Comparison of ENCODE assay signal across 9 mouse cellular contexts in the genomic region with DNA sequence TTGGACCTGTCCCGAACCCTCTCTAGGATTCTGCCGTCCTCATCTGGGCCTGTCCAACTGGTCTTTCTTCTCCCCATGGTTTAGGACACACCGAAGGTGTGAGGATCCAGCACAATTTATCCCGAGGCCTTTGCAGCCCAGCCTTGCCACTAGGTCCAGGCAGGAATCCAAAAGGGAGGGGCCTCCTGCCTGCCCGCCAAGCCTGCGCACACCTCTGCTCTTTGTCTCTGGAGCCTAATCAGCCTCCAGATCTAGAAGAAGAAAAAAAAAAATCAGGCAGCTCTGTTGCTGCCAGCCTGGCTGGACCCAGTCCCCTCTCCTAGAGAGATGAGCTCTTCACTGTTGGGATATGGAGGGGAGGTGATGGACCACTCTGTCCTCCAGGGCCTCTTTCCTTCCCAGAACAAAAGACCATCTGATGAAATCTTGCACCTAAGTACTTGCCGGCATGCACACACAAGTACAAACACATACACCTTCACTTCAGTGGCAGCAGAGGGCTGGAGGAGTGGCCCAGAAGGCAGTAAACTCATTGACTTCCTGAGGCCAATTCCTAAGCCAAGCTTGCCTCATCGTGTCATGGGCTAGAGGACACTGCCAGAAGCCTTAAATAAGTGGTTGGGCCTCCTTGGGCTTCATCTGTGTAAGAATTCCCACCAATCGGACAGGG. TPM values are rescaled to one million over a fixed set of nuclear protein-coding genes. Genes with fewer than 3 reads are reported as not detected.
DNase-seq lines count a peak whose midpoint lies in the region; ATAC-seq and TF ChIP-seq lines count a peak whose summit lies in the region.
"Had no signal": no experiment of that assay in that cellular context is flagged by ENCODE, and none has a peak within 500 bp of the region (broad histone marks: within the 10 kb centered on the region; RNA-seq: fewer than 3 reads in every experiment).

No protein-coding gene starts in this region.

- peaks cover 53% of the 10 kb centered on the region for H3K4me1 ChIP-seq in hindbrain, embryonic 12.5 days
- peaks cover 44% of the 10 kb centered on the region for H3K4me1 ChIP-seq in hindbrain, embryonic 14.5 days (replicated peaks; ENCODE audit: control insufficient read depth, insufficient read depth, low read length)
- peaks cover 16% of the 10 kb centered on the region for H3K4me1 ChIP-seq in hindbrain, embryonic 11.5 days (replicated peaks; ENCODE audit: control insufficient read depth, insufficient read depth, low read length)

- H3K4me3 ChIP-seq in hindbrain, embryonic 12.5 days = no peak overlapping the region
- no peak overlapping the region for H3K4me3 ChIP-seq in hindbrain, embryonic 14.5 days (replicated peaks; ENCODE audit: low read length)
- H3K4me3 ChIP-seq in hindbrain, embryonic 11.5 days (ENCODE audit: low read depth, low read length) = no peak overlapping the region

- TF ChIP-seq POLR2A in brain, embryonic 14.5 days (IDR thresholded peaks at IDR 0.05; ENCODE audit: borderline replicate concordance, extremely low read depth, insufficient read depth, insufficient read length, poor library complexity, severe bottlenecking) = no peak

- no peak for ATAC-seq in hindbrain, embryonic 12.5 days (ENCODE audit: low FRiP score)
- no peak for ATAC-seq in hindbrain, embryonic 14.5 days (ENCODE audit: low FRiP score)
- ATAC-seq in hindbrain, embryonic 11.5 days (ENCODE audit: low FRiP score) = no peak

- intact Hi-C loops in left cerebral cortex, postnatal 10 days (cut with DNase I) = no loop called here

- peaks cover 8% of the 10 kb centered on the region for H3K36me3 ChIP-seq in hindbrain, embryonic 12.5 days
- H3K36me3 ChIP-seq in hindbrain, embryonic 14.5 days (replicated peaks; ENCODE audit: control insufficient read depth, insufficient read depth) = 0 out of 2 replicates have a peak, but pooled peaks cover 3% of the 10 kb centered on the region
- H3K36me3 ChIP-seq in hindbrain, embryonic 11.5 days (ENCODE audit: control insufficient read depth, insufficient read depth, low read length) = no peaks in the 10 kb centered on the region

- no peak for TF ChIP-seq CTCF in brain, embryonic 14.5 days (IDR thresholded peaks at IDR 0.05; ENCODE audit: borderline replicate concordance, extremely low read depth, insufficient read depth, insufficient read length)

- H3K27ac ChIP-seq in hindbrain, embryonic 12.5 days = 0 out of 2 replicates have a peak overlapping the region, but pooled peaks have one; percentile 23
- no peak overlapping the region for H3K27ac ChIP-seq in hindbrain, embryonic 14.5 days
- H3K27ac ChIP-seq in hindbrain, embryonic 11.5 days (ENCODE audit: low read depth, low read length) = no peak overlapping the region

- no peaks in the 10 kb centered on the region for H3K9me3 ChIP-seq in hindbrain, embryonic 12.5 days (replicated peaks)
- H3K9me3 ChIP-seq in hindbrain, embryonic 14.5 days (ENCODE audit: control insufficient read depth, low read length) = no peaks in the 10 kb centered on the region
- no peaks in the 10 kb centered on the region for H3K9me3 ChIP-seq in hindbrain, embryonic 11.5 days (ENCODE audit: control insufficient read depth, low read length)

- no peak overlapping the region for H3K4me2 ChIP-seq in hindbrain, embryonic 12.5 days (replicated peaks)
- no peak overlapping the region for H3K4me2 ChIP-seq in hindbrain, embryonic 14.5 days (replicated peaks)
- H3K4me2 ChIP-seq in hindbrain, embryonic 11.5 days (replicated peaks; ENCODE audit: low read depth, low read length) = no peak overlapping the region

- H3K9ac ChIP-seq in hindbrain, embryonic 12.5 days = no peak overlapping the region
- H3K9ac ChIP-seq in hindbrain, embryonic 14.5 days = no peak overlapping the region
- H3K9ac ChIP-seq in hindbrain, embryonic 11.5 days (ENCODE audit: low read depth, low read length) = no peak overlapping the region

- WGBS in hindbrain, embryonic 12.5 days = 43% methylated on average over 9 of the region's 9 CpGs
- 46% methylated on average over 9 of the region's 9 CpGs for WGBS in hindbrain, embryonic 14.5 days
- WGBS in hindbrain, embryonic 11.5 days = 47% methylated on average over 9 of the region's 9 CpGs

- H3K27me3 ChIP-seq in hindbrain, embryonic 12.5 days = peaks cover 32% of the 10 kb centered on the region
- H3K27me3 ChIP-seq in hindbrain, embryonic 14.5 days (ENCODE audit: control insufficient read depth, insufficient read depth, low read length) = peaks cover 25% of the 10 kb centered on the region
- peaks cover 11% of the 10 kb centered on the region for H3K27me3 ChIP-seq in hindbrain, embryonic 11.5 days (ENCODE audit: control insufficient read depth, insufficient read depth, low read length)

- DNase-seq in hindbrain, embryonic 14.5 days (ENCODE audit: low spot score) = no peak
- DNase-seq in brain, embryonic 14.5 days (ENCODE audit: low read depth) = peak; percentile 74
- DNase-seq in gonadal fat pad, adult 2 months (ENCODE audit: low read depth) = peak; percentile 98
- DNase-seq in lung, postnatal 14 days = peak; percentile 72
- no peak for DNase-seq in left cerebral cortex, postnatal 10 days (ENCODE audit: extremely low spot score in 1 of 2, low spot score in 2 of 2)
- no peak for DNase-seq in hindbrain, embryonic 11.5 days (ENCODE audit: low spot score)
- DNase-seq in right cerebral cortex, adult 18-20 months = no peak

RNA-seq across cellular contexts. Expression of a gene that starts 1.6 kb away (rescaled TPM):
- 23.1 and 25.0 TPM in 2 replicates for polyA plus RNA-seq in hindbrain, embryonic 12.5 days (2016; fragmentation: Nextera tagmentation; extraction: Ambion mirVana)
- 32.7 TPM in 2 replicates for polyA plus RNA-seq in hindbrain, embryonic 14.5 days (2014; fragmentation: Nextera tagmentation; extraction: Ambion mirVana)
- 37.1 and 47.1 TPM in 2 replicates for polyA plus RNA-seq in brain, embryonic 14.5 days (2012; rRNA removed)
- polyA plus RNA-seq in gonadal fat pad, adult 2 months (2012; rRNA removed) = 96.0 and 180 TPM in 2 replicates
- total RNA-seq in left cerebral cortex, postnatal 10 days (2021) = 10 to 100 TPM; 40.3 to 40.4 TPM
- 18.4 and 20.8 TPM in 2 replicates for polyA plus RNA-seq in hindbrain, embryonic 11.5 days (2014; fragmentation: Nextera tagmentation; extraction: Ambion mirVana)

RNA-seq across cellular contexts. Expression of a gene that starts 1.8 kb away (rescaled TPM):
- 5.4 and 7.0 TPM in 2 replicates for polyA plus RNA-seq in hindbrain, embryonic 12.5 days (2016; fragmentation: Nextera tagmentation; extraction: Ambion mirVana)
- 2.0 and 2.4 TPM in 2 replicates for polyA plus RNA-seq in hindbrain, embryonic 14.5 days (2014; fragmentation: Nextera tagmentation; extraction: Ambion mirVana)
- 3.7 and 3.8 TPM in 2 replicates for polyA plus RNA-seq in brain, embryonic 14.5 days (2012; rRNA removed)
- polyA plus RNA-seq in gonadal fat pad, adult 2 months (2012; rRNA removed) = 22.6 and 27.0 TPM in 2 replicates
- under 1 TPM in 1 of 2 experiments, not detected in 1; 0.49 TPM for total RNA-seq in left cerebral cortex, postnatal 10 days (2021)
- 4.0 and 4.7 TPM in 2 replicates for polyA plus RNA-seq in hindbrain, embryonic 11.5 days (2014; fragmentation: Nextera tagmentation; extraction: Ambion mirVana)
- total RNA-seq: heart, postnatal 36 days had no signal

RNA-seq across cellular contexts. Expression of a gene that starts 9.4 kb away (rescaled TPM):
- polyA plus RNA-seq in hindbrain, embryonic 12.5 days (2016; fragmentation: Nextera tagmentation; extraction: Ambion mirVana) = 7.6 and 8.1 TPM in 2 replicates
- polyA plus RNA-seq in hindbrain, embryonic 14.5 days (2014; fragmentation: Nextera tagmentation; extraction: Ambion mirVana) = 2.9 and 4.2 TPM in 2 replicates
- polyA plus RNA-seq in brain, embryonic 14.5 days (2012; rRNA removed) = 3.0 and 3.8 TPM in 2 replicates
- 6.0 and 7.5 TPM in 2 replicates for polyA plus RNA-seq in gonadal fat pad, adult 2 months (2012; rRNA removed)
- 1 to 10 TPM; 3.7 TPM for total RNA-seq in left cerebral cortex, postnatal 10 days (2021)
- 2.4 and 3.3 TPM in 2 replicates for polyA plus RNA-seq in hindbrain, embryonic 11.5 days (2014; fragmentation: Nextera tagmentation; extraction: Ambion mirVana)

RNA-seq across cellular contexts. Expression of a gene that starts 28.2 kb away (rescaled TPM):
- polyA plus RNA-seq in hindbrain, embryonic 12.5 days (2016; fragmentation: Nextera tagmentation; extraction: Ambion mirVana) = 112 and 115 TPM in 2 replicates
- 68.8 and 74.5 TPM in 2 replicates for polyA plus RNA-seq in hindbrain, embryonic 14.5 days (2014; fragmentation: Nextera tagmentation; extraction: Ambion mirVana)
- 193 and 214 TPM in 2 replicates for polyA plus RNA-seq in brain, embryonic 14.5 days (2012; rRNA removed)
- polyA plus RNA-seq in gonadal fat pad, adult 2 months (2012; rRNA removed) = 13.6 and 18.1 TPM in 2 replicates
- total RNA-seq in left cerebral cortex, postnatal 10 days (2021) = 100 to 1,000 TPM; 414 to 421 TPM
- 33.3 and 39.0 TPM in 2 replicates for polyA plus RNA-seq in hindbrain, embryonic 11.5 days (2014; fragmentation: Nextera tagmentation; extraction: Ambion mirVana)

Comparison
In these comparisons a context has a peak if more than half of its experiments do, and no peak if none do; other contexts are left out.
1. DNase-seq: peak in brain, embryonic 14.5 days (single experiment), gonadal fat pad, adult 2 months (single experiment) and lung, postnatal 14 days (single experiment); none in hindbrain, embryonic 14.5 days (single experiment), left cerebral cortex, postnatal 10 days (0 of 2), hindbrain, embryonic 11.5 days (single experiment) and right cerebral cortex, adult 18-20 months (single experiment).